Mouse (Mus musculus): ENCODE measurements at regions not wholly inside any gene's neighbourhood (a gene's known extent, or its start where the extent isn't known, plus 50 kb on each side); places are given as distances from the start of the nearest gene placed in this dataset.
"Not testable (repeated sequence)": the region's sequence is repeated elsewhere in the genome, so short reads cannot be mapped to it uniquely, and the experiment has no call there.

DNA sequence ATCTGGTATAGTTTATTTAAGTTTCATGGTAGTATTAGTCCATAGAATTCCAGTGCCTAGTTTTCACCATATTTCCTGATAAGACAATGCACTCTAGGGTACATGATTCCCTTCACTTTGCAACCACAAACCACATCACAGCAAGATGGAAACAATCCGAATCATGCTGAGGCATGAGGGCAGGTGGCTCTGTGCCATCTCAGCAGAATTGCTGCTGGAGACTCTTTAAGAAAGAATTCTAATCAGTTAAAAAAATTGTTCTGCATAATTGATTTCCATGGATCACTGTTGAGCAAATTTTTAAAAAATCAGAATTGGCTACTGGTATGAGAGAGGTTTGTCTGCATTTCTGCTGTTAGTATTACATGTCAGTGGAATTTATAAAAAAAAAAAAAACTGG is 1451.1 kb upstream of the Pcdh20 start:
- DNase-seq (ENCODE audit: low spot score) = no peak
- no peak overlapping the region for H3K4me3 ChIP-seq (ENCODE audit: low read depth, low read length)
- WGBS = 65% methylated on average over 1 of the region's 1 CpGs
- H3K27me3 ChIP-seq (ENCODE audit: control insufficient read depth, insufficient read depth, low read length) = no peaks in the 10 kb centered on the region
- H3K4me2 ChIP-seq (ENCODE audit: low read depth, low read length) = no peak overlapping the region
- no peak overlapping the region for H3K9ac ChIP-seq (replicated peaks; ENCODE audit: low read length)
- H3K36me3 ChIP-seq (replicated peaks; ENCODE audit: control insufficient read depth, insufficient read depth, low read depth, low read length) = no peaks in the 10 kb centered on the region
- no peaks in the 10 kb centered on the region for H3K9me3 ChIP-seq (replicated peaks; ENCODE audit: control insufficient read depth, low read length)
- no peaks in the 10 kb centered on the region for H3K4me1 ChIP-seq (ENCODE audit: control insufficient read depth, insufficient read depth, low read length)
- ATAC-seq (replicated peaks; ENCODE audit: insufficient number of reproducible peaks, low FRiP score, low TSS enrichment, low read depth) = no peak
- no peak overlapping the region for H3K27ac ChIP-seq (replicated peaks; ENCODE audit: low read depth, low read length)

DNA sequence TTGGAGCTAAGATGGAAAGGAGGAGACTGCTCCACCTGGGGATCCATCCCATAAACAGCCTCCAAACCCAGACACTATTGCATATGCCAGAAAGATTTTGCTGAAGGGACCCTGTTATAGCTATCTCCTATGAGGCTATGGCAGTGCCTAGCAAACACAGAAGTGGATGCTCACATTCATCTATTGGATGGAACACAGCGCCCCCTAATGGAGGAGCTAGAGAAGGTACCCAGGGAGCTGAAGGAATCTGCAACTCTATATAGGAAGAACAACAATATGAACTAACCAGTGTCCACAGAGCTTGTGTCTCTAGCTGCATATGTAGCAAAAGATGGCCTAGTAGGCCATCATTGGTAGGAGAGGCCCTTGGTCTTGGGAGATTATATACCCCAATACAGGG is 1449.4 kb upstream of the Pcdh20 start:
- H3K36me3 ChIP-seq (replicated peaks; ENCODE audit: control insufficient read depth, insufficient read depth, low read depth, low read length); H3K4me2 ChIP-seq (ENCODE audit: low read depth, low read length); ATAC-seq (replicated peaks; ENCODE audit: insufficient number of reproducible peaks, low FRiP score, low TSS enrichment, low read depth); H3K27ac ChIP-seq (replicated peaks; ENCODE audit: low read depth, low read length); H3K27me3 ChIP-seq (ENCODE audit: control insufficient read depth, insufficient read depth, low read length); H3K9ac ChIP-seq (replicated peaks; ENCODE audit: low read length); H3K4me1 ChIP-seq (ENCODE audit: control insufficient read depth, insufficient read depth, low read length); H3K9me3 ChIP-seq (replicated peaks; ENCODE audit: control insufficient read depth, low read length); H3K4me3 ChIP-seq (ENCODE audit: low read depth, low read length): not testable (repeated sequence)
- WGBS = 0% methylated on average over 1 of the region's 1 CpGs
- DNase-seq (ENCODE audit: low spot score) = peak; percentile 61

DNA sequence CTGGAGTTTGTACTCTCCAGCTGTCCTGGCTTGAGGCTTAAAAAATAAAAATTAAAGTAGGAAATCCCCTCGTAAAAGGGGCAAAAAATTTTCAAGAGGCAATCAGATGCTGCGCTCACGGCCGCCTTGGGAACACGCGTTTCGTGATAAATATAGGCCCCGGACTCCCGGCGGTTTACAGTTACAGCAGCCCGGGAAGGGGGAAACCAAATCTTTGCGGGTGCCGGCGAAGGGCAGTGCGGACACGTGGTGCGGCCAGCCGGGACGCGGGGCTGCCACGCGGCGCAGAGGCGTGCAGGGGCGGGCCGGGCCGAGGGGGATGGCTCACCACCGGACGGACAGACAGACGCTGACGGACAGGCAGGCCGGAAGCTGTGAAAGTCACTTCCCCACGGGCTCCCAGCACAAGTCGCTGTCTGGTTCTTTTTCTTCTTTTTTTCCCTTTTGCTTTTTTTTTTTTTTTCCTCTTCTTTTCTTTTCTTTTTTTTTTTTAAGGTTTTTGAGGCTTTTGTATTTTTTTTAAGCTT is 1427.6 kb upstream of the Pcdh20 start:
- H3K4me1 ChIP-seq (ENCODE audit: control insufficient read depth, insufficient read depth, low read length); H3K4me2 ChIP-seq (ENCODE audit: low read depth, low read length); H3K27ac ChIP-seq (replicated peaks; ENCODE audit: low read depth, low read length); ATAC-seq (replicated peaks; ENCODE audit: insufficient number of reproducible peaks, low FRiP score, low TSS enrichment, low read depth); DNase-seq (ENCODE audit: low spot score); H3K4me3 ChIP-seq (ENCODE audit: low read depth, low read length); H3K9me3 ChIP-seq (replicated peaks; ENCODE audit: control insufficient read depth, low read length); H3K36me3 ChIP-seq (replicated peaks; ENCODE audit: control insufficient read depth, insufficient read depth, low read depth, low read length); H3K9ac ChIP-seq (replicated peaks; ENCODE audit: low read length); H3K27me3 ChIP-seq (ENCODE audit: control insufficient read depth, insufficient read depth, low read length): not testable (repeated sequence)
- WGBS = 71% methylated on average over 7 of the region's 34 CpGs

DNA sequence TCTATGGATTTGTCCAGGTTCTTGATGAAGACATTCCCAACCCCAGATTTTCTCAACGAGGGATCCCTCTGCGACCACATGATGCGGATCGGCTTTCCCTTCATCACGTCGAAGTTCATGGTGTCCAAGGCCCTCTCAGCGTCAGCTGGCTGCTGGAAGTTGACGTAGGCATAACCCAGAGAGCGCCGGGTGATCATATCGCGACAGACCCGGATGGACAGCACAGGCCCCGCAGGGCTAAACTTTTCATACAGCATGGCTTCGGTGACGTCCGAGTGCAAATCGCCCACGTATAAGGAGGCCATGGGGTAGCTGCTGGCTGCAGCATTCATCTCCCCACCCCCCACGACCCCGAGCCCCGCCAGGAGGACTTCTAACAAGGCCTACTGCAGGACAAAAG is 1426.9 kb upstream of the Pcdh20 start:
- ATAC-seq (replicated peaks; ENCODE audit: insufficient number of reproducible peaks, low FRiP score, low TSS enrichment, low read depth); H3K27ac ChIP-seq (replicated peaks; ENCODE audit: low read depth, low read length); H3K4me3 ChIP-seq (ENCODE audit: low read depth, low read length); H3K9me3 ChIP-seq (replicated peaks; ENCODE audit: control insufficient read depth, low read length); H3K27me3 ChIP-seq (ENCODE audit: control insufficient read depth, insufficient read depth, low read length); H3K4me2 ChIP-seq (ENCODE audit: low read depth, low read length); H3K4me1 ChIP-seq (ENCODE audit: control insufficient read depth, insufficient read depth, low read length); H3K36me3 ChIP-seq (replicated peaks; ENCODE audit: control insufficient read depth, insufficient read depth, low read depth, low read length); DNase-seq (ENCODE audit: low spot score); H3K9ac ChIP-seq (replicated peaks; ENCODE audit: low read length): not testable (repeated sequence)
- WGBS = 92% methylated on average over 16 of the region's 22 CpGs

DNA sequence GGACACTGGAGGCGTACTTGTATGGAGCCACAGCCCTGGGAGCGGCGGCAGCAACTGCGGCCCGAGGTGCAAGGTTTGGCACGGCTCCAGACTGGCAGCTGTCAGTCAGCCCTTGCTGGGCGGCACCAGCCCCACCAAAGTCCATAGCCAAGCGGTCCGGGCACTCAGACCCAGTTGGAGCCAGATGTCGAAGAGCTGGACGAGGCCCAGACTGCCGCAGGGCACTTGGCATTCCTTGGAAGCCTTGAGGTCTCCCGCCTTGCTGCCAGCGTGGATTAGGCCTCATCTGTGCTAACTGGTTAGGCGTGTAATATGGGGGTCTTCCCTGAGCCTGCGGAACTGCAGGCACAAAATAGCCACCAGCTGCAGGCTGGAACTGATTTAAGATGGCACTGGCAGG is 1425.7 kb upstream of the Pcdh20 start:
- not testable (repeated sequence) for H3K4me1 ChIP-seq (ENCODE audit: control insufficient read depth, insufficient read depth, low read length); H3K27ac ChIP-seq (replicated peaks; ENCODE audit: low read depth, low read length); ATAC-seq (replicated peaks; ENCODE audit: insufficient number of reproducible peaks, low FRiP score, low TSS enrichment, low read depth); H3K9me3 ChIP-seq (replicated peaks; ENCODE audit: control insufficient read depth, low read length); H3K4me3 ChIP-seq (ENCODE audit: low read depth, low read length); H3K4me2 ChIP-seq (ENCODE audit: low read depth, low read length); H3K9ac ChIP-seq (replicated peaks; ENCODE audit: low read length); H3K36me3 ChIP-seq (replicated peaks; ENCODE audit: control insufficient read depth, insufficient read depth, low read depth, low read length); H3K27me3 ChIP-seq (ENCODE audit: control insufficient read depth, insufficient read depth, low read length); DNase-seq (ENCODE audit: low spot score)
- 69% methylated on average over 16 of the region's 16 CpGs for WGBS

Data from embryonic facial prominence, embryonic 11.5 days (tissue).